Mouse (Mus musculus): ENCODE results near the gene Nhlrc2. TPM values are rescaled to one million over a fixed set of nuclear protein-coding genes. Genes with fewer than 3 reads are reported as not detected.

The Nhlrc2 gene
- polyA plus RNA-seq (2015; fragmentation: Illumina TruSeq; extraction: RNeasy Lipid Tissue Mini Kit (QIAGEN cat#74804); ENCODE audit: low read depth, low replicate concordance): 7.6 TPM

GRCm38 (mm10) chr19:56548230-56549032, at the start of gene Nhlrc2:
Gene Nhlrc2 (plus strand): TSS chr19:56548261.

DNA sequence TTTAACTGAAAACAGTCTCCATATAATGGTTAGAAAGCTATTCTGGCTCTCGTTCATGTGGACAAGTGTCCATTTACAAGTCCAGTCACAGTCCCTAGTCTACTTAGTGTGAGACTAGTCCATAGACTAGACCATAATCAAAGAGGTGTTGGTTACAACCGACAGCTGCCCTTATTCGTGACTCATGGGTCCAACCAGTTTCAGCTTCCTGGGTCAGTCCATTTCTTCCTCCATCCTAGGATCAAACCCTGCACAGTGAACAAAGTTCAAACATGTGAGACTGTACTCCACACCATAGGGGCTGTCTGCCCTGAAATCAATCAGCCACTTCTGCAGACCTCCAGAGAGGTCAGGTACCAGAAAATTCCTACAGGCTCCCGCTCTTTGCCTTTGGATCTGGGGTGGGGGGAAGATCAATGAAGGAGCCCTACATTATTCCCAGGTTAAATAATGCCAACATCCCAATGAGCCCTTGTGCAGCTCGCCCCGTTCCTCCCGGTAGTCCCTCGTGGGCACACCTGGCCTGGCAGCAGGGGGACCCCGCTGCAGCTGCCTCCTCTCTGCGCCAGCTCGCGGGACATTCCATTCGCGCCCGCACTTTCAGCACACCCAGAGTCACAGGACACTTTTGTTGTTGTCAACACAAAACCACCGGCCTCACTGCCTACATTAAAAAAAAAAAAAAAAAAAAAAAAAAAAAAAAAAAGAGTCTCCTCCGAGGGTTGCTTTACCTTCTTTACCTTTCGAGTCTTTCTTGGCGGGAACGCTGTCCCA, 418 bp upstream of the Nhlrc2 start, which contains the start of gene Dclre1a:
Gene Dclre1a, minus strand, starts transcription at position 767 of the 774 bp plus-strand sequence.

Other genes with a start within 250 kb of the Nhlrc2 start
- gene Nrap, start 158.2 kb upstream of the Nhlrc2 start, polyA plus RNA-seq (2015; fragmentation: Illumina TruSeq; extraction: RNeasy Lipid Tissue Mini Kit (QIAGEN cat#74804); ENCODE audit: low read depth, low replicate concordance): 0.49 TPM
- 5.2 TPM for gene Casp7, start 151.1 kb upstream of the Nhlrc2 start, polyA plus RNA-seq (2015; fragmentation: Illumina TruSeq; extraction: RNeasy Lipid Tissue Mini Kit (QIAGEN cat#74804); ENCODE audit: low read depth, low replicate concordance)
- 0.43 TPM for gene Plekhs1, start 86.6 kb upstream of the Nhlrc2 start, polyA plus RNA-seq (2015; fragmentation: Illumina TruSeq; extraction: RNeasy Lipid Tissue Mini Kit (QIAGEN cat#74804); ENCODE audit: low read depth, low replicate concordance)
- gene Dclre1a, start within 50 bp of the Nhlrc2 start, polyA plus RNA-seq (2015; fragmentation: Illumina TruSeq; extraction: RNeasy Lipid Tissue Mini Kit (QIAGEN cat#74804); ENCODE audit: low read depth, low replicate concordance): 7.5 TPM
- gene Adrb1, start 173.9 kb downstream of the Nhlrc2 start, polyA plus RNA-seq (2015; fragmentation: Illumina TruSeq; extraction: RNeasy Lipid Tissue Mini Kit (QIAGEN cat#74804); ENCODE audit: low read depth, low replicate concordance): 15.7 TPM